Mouse (Mus musculus) liver, embryonic 13.5 days (tissue): ENCODE data around the gene Aarsd1. TPM values are rescaled to one million over a fixed set of nuclear protein-coding genes. Genes with fewer than 3 reads are reported as not detected.
"Not testable (repeated sequence)": the region's sequence is repeated elsewhere in the genome, so short reads cannot be mapped to it uniquely, and the experiment has no call there.

ENCODE experiments used
- ATAC-seq: fragments of 200-750 bp; cut with Nextera tagmentation; 2 replicates; pipeline ENCODE4 v1.8.0; 2017; ENCODE audit warnings: low read depth, mild to moderate bottlenecking, moderate number of reproducible peaks, moderate library complexity
- DNase-seq: peaks from one replicate; pipeline ENCODE4 v3.0.0; 2022
- H3K27ac ChIP-seq: fragments of 300-500 bp; sonication (generic); 2 replicates; pipeline ENCODE4 v1.5.1; 2015; ENCODE audit warnings: moderate library complexity, mild to moderate bottlenecking, inconsistent platforms
- H3K27me3 ChIP-seq: fragments of 300-500 bp; sonication (generic); 2 replicates; pipeline ENCODE4 v1.6.1; 2015; ENCODE audit warnings: mild to moderate bottlenecking, inconsistent platforms
- H3K36me3 ChIP-seq: fragments of 300-500 bp; sonication (generic); 2 replicates; pipeline ENCODE4 v1.6.1; 2015; ENCODE audit warnings: mild to moderate bottlenecking, inconsistent platforms
- H3K4me1 ChIP-seq: fragments of 300-500 bp; sonication (generic); replicated peaks from 2 replicates; pipeline ENCODE4 v1.6.1; 2015; ENCODE audit warnings: inconsistent platforms
- H3K4me2 ChIP-seq: fragments of 300-500 bp; sonication (generic); 2 replicates; pipeline ENCODE4 v1.6.1; 2015; ENCODE audit warnings: inconsistent platforms, mild to moderate bottlenecking, moderate library complexity
- H3K4me3 ChIP-seq: fragments of 300-500 bp; sonication (generic); replicated peaks from 2 replicates; pipeline ENCODE4 v1.5.1; 2015; ENCODE audit warnings: mild to moderate bottlenecking, inconsistent platforms
- H3K9ac ChIP-seq: fragments of 300-500 bp; sonication (generic); 2 replicates; pipeline ENCODE4 v1.6.1; 2015; ENCODE audit warnings: mild to moderate bottlenecking, inconsistent platforms
- H3K9me3 ChIP-seq: fragments of 300-500 bp; sonication (generic); replicated peaks from 2 replicates; pipeline ENCODE4 v1.6.1; 2016; ENCODE audit warnings: inconsistent platforms
- WGBS: fragments of 180-500 bp; shearing (Covaris S2); methylation state at CpG from one replicate; pipeline ENCODE4 v1.1.7; 2015; ENCODE audit not compliant: insufficient replicate concordance; 5-methylcytosine and 5-hydroxymethylcytosine counted together
- polyA plus RNA-seq: library from polyadenylated mRNA; unstranded; fragments of >200 nt; fragmentation: Nextera tagmentation; extraction: Ambion mirVana; gene quantifications from 2 replicates; pipeline ENCODE4 v1.2.1, GENCODE M21; 2015

Gene Aarsd1
- polyA plus RNA-seq, 1 experiment from 2014 or later, result 63.2 TPM

DNA sequence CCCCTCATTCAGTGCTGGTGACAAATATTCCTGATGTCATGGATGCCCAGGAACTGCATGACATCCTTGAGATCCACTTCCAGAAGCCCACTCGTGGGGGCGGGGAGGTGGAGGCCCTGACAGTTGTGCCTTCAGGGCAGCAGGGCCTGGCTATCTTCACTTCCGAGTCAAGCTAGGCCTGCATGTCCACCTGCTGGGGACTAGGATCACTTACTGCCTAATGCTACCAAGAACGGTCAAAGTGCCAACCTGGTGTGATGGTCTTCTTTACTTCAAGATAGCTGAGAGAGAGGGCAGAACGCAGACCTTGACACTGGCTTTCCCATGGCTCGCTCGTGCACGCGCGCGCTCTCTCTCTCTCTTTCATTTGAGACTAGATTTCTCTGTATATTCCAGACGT, 40.8 kb upstream of the Aarsd1 start:
- Histone ChIP-seq H3K4me3 (no peak overlapping the region), H3K36me3 (peaks cover 48% of the 10 kb centered on the region), H3K4me1 (peaks cover 34% of the 10 kb centered on the region), H3K9ac (no peak overlapping the region), H3K4me2 (no peak overlapping the region), H3K27me3 (no peaks in the 10 kb centered on the region), H3K9me3 (no peaks in the 10 kb centered on the region), H3K27ac (no peak overlapping the region)
- 82% methylated on average over 12 of the region's 12 CpGs for WGBS
- no peak for DNase-seq
- no peak for ATAC-seq

DNA sequence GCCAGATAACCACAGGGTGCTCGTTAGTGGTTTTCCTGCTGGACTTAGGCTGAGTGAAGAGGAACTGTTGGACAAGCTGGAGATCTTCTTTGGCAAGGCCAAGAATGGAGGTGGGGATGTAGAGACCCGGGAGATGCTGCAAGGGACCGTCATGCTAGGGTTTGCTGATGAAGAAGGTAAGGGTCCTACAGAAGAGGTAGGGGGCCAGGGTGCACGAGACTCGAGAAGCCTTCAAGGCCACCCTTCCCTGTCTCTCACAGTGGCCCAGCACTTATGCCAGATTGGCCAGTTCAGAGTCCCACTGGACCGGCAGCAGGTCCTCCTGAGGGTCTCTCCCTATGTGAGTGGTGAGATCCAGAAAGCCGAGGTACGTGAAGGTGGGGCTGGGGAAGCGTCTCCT, 40.2 kb upstream of the Aarsd1 start:
- 79% methylated on average over 9 of the region's 9 CpGs for WGBS
- DNase-seq (no peak), ATAC-seq (no peak)
- H3K27me3 ChIP-seq, result no peaks in the 10 kb centered on the region
- H3K27ac ChIP-seq, result no peak overlapping the region
- no peak overlapping the region for H3K9ac ChIP-seq
- H3K4me3 ChIP-seq, result no peak overlapping the region
- H3K9me3 ChIP-seq, result no peaks in the 10 kb centered on the region
- H3K4me2 ChIP-seq, result no peak overlapping the region
- H3K4me1 ChIP-seq, result peaks cover 29% of the 10 kb centered on the region
- H3K36me3 ChIP-seq, result peaks cover 48% of the 10 kb centered on the region

DNA sequence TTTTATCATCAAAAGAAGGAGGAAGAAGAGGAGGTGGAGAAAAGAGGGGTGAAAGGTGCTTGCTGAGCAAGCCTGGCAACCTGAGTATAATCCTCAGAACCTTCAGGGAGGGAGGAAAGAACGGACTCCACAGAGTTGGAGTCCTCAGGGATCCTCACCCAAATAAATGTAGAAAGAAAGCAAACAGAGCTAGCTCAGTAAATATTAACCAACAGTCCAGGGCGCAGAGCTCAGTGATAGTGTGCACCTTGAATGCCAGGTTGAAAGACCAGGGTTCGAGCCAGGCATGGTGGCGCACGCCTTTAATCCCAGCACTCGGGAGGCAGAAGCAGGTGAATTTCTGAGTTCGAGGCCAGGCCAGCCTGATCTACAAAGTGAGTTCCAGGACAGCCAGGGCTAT, 38.2 kb upstream of the Aarsd1 start:
- Histone ChIP-seq H3K4me1 (peaks cover 43% of the 10 kb centered on the region), H3K27ac (no peak overlapping the region), H3K4me3 (no peak overlapping the region), H3K9ac (no peak overlapping the region), H3K36me3 (peaks cover 44% of the 10 kb centered on the region), H3K4me2 (no peak overlapping the region), H3K9me3 (no peaks in the 10 kb centered on the region), H3K27me3 (no peaks in the 10 kb centered on the region)
- WGBS, result 81% methylated on average over 7 of the region's 7 CpGs
- DNase-seq, result no peak
- ATAC-seq, result no peak

DNA sequence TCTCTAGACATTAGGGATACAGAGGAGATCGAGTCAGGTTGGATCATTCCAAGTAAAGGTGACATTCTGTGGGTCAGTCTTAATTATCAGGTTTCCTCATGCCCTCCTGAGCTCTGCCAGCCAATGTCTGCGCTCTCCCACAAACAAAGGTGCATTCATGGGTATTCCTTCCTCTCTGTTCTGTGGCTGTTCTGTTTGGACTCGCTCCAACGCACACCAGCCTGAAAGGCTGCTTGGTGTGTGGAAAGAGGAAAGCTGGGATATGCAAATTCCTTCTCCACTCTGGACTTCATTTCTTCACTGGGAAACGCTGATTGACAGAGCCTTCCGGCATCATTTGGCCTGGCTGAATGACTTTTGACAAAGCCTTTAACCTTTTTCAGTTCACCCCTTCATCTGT, 37.3 kb upstream of the Aarsd1 start:
- 79% methylated on average over 6 of the region's 6 CpGs for WGBS
- no peak overlapping the region for H3K9ac ChIP-seq
- H3K4me3 ChIP-seq, result no peak overlapping the region
- no peaks in the 10 kb centered on the region for H3K27me3 ChIP-seq
- peaks cover 47% of the 10 kb centered on the region for H3K4me1 ChIP-seq
- DNase-seq (no peak), ATAC-seq (no peak)
- H3K4me2 ChIP-seq, result no peak overlapping the region
- no peaks in the 10 kb centered on the region for H3K9me3 ChIP-seq
- no peak overlapping the region for H3K27ac ChIP-seq
- peaks cover 35% of the 10 kb centered on the region for H3K36me3 ChIP-seq

DNA sequence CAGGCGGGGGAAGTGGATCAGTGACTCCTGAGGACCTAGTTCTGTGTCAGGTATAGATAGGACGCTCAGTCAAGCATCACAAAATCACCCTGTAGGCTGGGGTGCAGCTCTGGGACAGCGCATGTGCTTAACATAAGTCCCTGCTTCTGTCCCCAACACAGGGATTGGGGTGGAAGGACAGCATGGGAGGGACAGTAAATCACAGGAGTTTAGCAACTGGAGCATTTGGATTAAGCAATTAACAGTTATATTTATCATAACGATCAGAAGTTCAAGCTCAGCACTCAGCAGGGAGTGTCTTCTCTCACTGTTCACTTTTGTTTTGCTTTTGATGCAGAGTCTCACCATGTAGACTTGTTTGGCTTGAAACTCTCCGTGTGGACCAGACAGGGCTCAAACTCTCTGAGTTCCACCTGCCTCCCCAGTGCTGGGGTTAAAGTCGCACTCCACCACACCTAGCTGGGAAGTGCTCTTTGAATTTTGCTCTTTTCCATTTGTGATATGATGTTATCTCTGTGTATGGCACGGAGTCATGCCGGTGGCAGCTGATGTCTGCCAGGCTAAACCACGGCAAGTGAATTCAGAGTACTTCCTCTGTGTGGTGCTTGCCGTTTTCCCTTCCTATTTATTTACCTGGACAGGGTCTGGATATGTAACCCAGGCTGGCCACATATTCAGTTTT, 34.8 kb upstream of the Aarsd1 start:
- Histone ChIP-seq H3K27me3 (no peaks in the 10 kb centered on the region), H3K36me3 (peaks cover 10% of the 10 kb centered on the region), H3K4me1 (peaks cover 56% of the 10 kb centered on the region), H3K4me3 (no peak overlapping the region), H3K9me3 (no peaks in the 10 kb centered on the region), H3K4me2 (no peak overlapping the region), H3K9ac (0 out of 2 replicates have a peak overlapping the region, but pooled peaks have one; percentile 33), H3K27ac (no peak overlapping the region)
- WGBS, result 54% methylated on average over 10 of the region's 10 CpGs
- DNase-seq, result no peak
- ATAC-seq, result no peak

DNA sequence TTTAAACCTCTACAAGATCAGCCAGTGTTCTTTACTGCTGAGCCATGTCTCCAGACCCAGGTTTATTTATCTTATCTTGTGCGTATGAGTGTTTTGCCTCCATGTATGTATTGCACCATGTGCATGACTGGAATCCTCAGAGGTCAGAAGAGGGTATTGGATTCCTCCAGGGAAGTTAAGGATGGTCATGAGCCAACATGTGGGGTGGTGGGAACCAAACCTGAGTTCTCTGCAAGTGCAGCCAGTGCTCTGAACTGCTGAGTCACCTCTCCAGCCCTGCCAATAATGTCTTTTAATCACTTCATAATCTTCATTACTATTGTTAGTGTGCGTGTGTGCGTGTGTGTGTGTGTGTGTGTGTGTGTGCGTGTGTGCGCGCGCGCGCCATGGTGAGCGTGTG, 34.1 kb upstream of the Aarsd1 start:
- Histone ChIP-seq H3K4me2 (no peak overlapping the region), H3K36me3 (peaks cover 4% of the 10 kb centered on the region), H3K27ac (peak overlapping the region; percentile 15; the same call in 1 of the 2 replicates), H3K4me1 (peaks cover 56% of the 10 kb centered on the region), H3K4me3 (no peak overlapping the region), H3K9me3 (no peaks in the 10 kb centered on the region), H3K27me3 (no peaks in the 10 kb centered on the region), H3K9ac (no peak overlapping the region)
- no peak for DNase-seq
- 84% methylated on average over 10 of the region's 10 CpGs for WGBS
- ATAC-seq, result no peak

DNA sequence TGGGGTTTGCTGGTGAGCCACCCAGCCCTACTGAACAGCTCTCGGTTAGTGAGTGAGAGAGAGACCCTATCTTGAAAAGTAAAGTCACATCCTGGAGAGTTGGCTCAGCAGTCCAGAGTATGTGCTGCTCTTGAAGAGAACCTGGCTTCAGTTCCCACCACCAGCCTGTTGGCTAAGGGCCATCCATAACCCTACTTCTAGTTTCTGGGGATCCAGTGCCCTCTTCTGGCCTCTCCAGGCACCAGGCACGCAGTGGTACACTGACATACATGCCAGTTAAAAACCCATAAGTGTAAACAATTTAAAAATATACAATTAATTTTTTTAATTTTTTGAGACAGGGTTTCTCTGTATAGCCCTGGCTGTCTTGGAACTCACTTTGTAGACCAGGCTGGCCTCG, 33.0 kb upstream of the Aarsd1 start:
- DNase-seq (peak; percentile 42), ATAC-seq (no peak)
- Histone ChIP-seq H3K4me1 (peaks cover 52% of the 10 kb centered on the region), H3K27me3 (no peaks in the 10 kb centered on the region), H3K9me3 (no peaks in the 10 kb centered on the region), H3K4me2 (peak overlapping the region; percentile 79; the same call in 1 of the 2 replicates), H3K27ac (no peak overlapping the region), H3K4me3 (no peak overlapping the region), H3K36me3 (peaks cover 9% of the 10 kb centered on the region), H3K9ac (no peak overlapping the region)
- WGBS, result 84% methylated on average over 3 of the region's 3 CpGs

DNA sequence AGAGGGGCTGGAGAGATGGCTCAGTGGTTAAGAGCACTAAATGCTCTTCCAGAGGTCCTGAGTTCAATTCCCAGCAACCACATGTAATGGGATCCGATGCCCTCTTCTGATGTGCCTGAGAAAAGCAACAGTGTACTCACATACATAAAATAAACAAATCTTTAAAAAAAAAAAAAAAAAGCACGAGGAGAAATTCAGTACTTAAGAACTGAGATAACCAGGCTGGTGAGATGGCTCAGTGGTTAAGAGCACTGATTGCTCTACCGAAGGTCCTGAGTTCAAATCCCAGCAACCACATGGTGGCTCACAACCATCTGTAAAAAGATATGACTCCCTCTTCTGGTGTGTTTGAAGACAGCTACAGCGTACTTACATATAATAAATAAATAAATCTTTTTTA, 32.2 kb upstream of the Aarsd1 start:
- H3K9me3 ChIP-seq, H3K27me3 ChIP-seq, DNase-seq, ATAC-seq: not testable (repeated sequence)
- peak overlapping the region; percentile 86 for H3K9ac ChIP-seq
- WGBS, result 69% methylated on average over 4 of the region's 4 CpGs
- peak overlapping the region; percentile 83 for H3K4me3 ChIP-seq
- peak overlapping the region; percentile 96 for H3K27ac ChIP-seq
- H3K4me1 ChIP-seq, result peaks cover 57% of the 10 kb centered on the region
- peaks cover 17% of the 10 kb centered on the region for H3K36me3 ChIP-seq
- H3K4me2 ChIP-seq, result peak overlapping the region; percentile 79

DNA sequence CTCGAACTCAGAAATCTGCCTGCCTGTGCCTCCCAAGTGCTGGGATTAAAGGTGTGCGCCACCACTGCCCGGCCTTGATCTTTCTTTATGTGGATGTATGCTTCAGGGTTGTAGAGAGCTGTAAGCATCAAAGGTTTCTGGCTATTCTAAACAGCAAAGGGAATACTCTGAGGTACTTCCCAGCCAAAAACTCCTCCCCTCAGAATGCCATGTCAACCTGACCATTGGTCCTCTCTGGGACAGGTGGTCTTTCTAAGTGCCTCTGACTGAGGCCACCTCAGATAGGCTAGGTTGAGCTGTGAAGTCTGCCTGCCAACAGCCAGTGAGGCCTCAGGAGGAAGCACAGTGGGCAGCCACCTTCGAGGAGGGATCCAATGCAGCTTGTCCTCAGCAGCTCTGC, 31.5 kb upstream of the Aarsd1 start:
- Histone ChIP-seq H3K4me2 (peak overlapping the region; percentile 79), H3K9ac (peak overlapping the region; percentile 86), H3K4me1 (peaks cover 64% of the 10 kb centered on the region), H3K4me3 (peak overlapping the region; percentile 83), H3K27ac (peak overlapping the region; percentile 96), H3K27me3 (no peaks in the 10 kb centered on the region), H3K36me3 (peaks cover 24% of the 10 kb centered on the region), H3K9me3 (no peaks in the 10 kb centered on the region)
- ATAC-seq (peak; percentile 44), DNase-seq (no peak)
- WGBS, result 37% methylated on average over 4 of the region's 4 CpGs

DNA sequence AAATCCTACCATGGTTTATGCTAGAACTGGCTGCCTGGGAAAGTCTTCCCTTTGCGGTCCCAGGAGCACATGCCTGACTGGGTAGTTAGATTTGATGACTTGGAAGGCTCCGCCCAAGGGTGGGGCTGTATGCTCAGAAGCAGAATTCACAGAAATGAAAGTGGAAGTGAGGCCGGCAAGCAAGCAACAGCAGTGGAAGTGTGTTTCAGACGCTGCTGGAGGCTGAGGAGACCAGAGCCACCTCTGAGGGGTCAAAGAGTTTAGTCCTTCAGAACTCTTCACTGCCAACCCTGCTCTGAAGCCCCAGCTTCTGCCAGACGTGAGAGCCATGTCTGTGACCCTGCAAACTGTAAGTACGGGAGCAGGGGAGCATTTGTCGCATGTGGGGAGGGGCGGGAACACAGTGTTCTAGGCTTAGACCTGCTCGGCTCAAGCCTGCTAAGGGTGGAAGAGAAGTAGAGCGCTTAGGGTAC, 30.9 kb upstream of the Aarsd1 start, which contains the start of gene Ifi35:
Ifi35 (plus strand) TSS at position 134 of the 473 bp plus-strand sequence.
- ATAC-seq (peak; percentile 90), DNase-seq (peak; percentile 85)
- Histone ChIP-seq H3K9ac (peak within 1 kb of the TSS; percentile 86), H3K4me3 (peak within 1 kb of the TSS; percentile 83), H3K4me1 (peaks cover 70% of the 10 kb centered on the region), H3K27me3 (no peaks in the 10 kb centered on the region), H3K36me3 (peaks cover 29% of the 10 kb centered on the region), H3K9me3 (no peaks in the 10 kb centered on the region), H3K4me2 (peak within 1 kb of the TSS; percentile 79), H3K27ac (peak within 1 kb of the TSS; percentile 96)
- 3% methylated on average over 10 of the region's 10 CpGs for WGBS

DNA sequence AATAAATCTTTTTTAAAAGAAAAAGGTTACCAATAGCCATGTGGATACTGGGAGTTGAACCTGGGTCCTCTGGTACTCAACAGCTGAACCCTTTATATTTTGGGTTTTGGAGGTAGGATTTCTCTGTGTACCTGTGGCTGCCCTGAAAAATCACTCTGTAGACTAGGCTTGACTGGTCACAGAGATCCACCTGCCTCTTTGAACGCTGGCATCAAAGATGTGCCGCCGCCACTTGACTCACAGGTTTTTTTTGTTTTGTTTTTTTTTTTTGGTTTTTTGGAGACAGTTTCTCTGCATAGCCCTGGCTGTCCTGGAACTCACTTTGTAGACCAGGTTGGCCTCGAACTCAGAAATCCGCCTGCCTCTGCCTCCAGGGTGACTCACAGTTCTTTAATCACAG, 30.4 kb upstream of the Aarsd1 start:
- peak overlapping the region; percentile 83 for H3K4me3 ChIP-seq
- WGBS, result 73% methylated on average over 5 of the region's 5 CpGs
- no peak for ATAC-seq

DNA sequence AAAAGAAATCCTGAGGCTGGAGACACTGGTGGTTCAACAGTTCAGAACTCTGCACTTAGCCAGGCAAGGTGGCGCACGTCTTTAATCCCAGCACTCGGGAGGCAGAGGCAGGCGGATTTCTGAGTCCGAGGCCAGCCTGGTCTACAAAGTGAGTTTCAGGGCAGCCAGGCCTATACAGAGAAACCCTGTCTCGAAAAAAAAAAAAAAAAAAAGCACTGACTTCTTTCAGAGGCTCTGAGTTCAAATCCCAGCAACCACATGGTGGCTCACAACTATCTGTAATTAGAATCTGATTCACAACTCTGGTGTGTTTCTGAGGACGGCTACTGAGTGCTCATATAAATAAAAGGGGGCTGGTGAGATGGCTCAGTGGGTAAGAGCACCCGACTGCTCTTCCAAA, 29.4 kb upstream of the Aarsd1 start:
- H3K36me3 ChIP-seq, result peaks cover 31% of the 10 kb centered on the region
- not testable (repeated sequence) for ATAC-seq, H3K9ac ChIP-seq, DNase-seq, H3K4me3 ChIP-seq, H3K4me2 ChIP-seq, H3K9me3 ChIP-seq, H3K27me3 ChIP-seq
- H3K4me1 ChIP-seq, result peaks cover 66% of the 10 kb centered on the region
- 79% methylated on average over 8 of the region's 8 CpGs for WGBS
- peak overlapping the region; percentile 40; the same call in 1 of the 2 replicates for H3K27ac ChIP-seq

More for the DNA sequence above, 30.4 kb upstream of the Aarsd1 start:
- H3K27me3 ChIP-seq, result no peaks in the 10 kb centered on the region
- peaks cover 75% of the 10 kb centered on the region for H3K4me1 ChIP-seq
- DNase-seq, result no peak
- peak overlapping the region; percentile 79 for H3K4me2 ChIP-seq
- H3K9me3 ChIP-seq, result no peaks in the 10 kb centered on the region
- peak overlapping the region; percentile 96 for H3K27ac ChIP-seq
- H3K36me3 ChIP-seq, result peaks cover 31% of the 10 kb centered on the region
- peak overlapping the region; percentile 86; the same call in 1 of the 2 replicates for H3K9ac ChIP-seq
